Mouse (Mus musculus): ENCODE results near the gene Vps4a. TPM values are rescaled to one million over a fixed set of nuclear protein-coding genes. Genes with fewer than 3 reads are reported as not detected.
"Not testable (repeated sequence)": the region's sequence is repeated elsewhere in the genome, so short reads cannot be mapped to it uniquely, and the experiment has no call there.

Vps4a gene
- polyA plus RNA-seq, 1 experiment, result 111 TPM

- Histone ChIP-seq H3K27me3 (ENCODE audit: control insufficient read depth, insufficient read depth, low read length) (no peaks in the 10 kb centered on the region), H3K4me3 (replicated peaks; ENCODE audit: insufficient read depth, low read depth, low read length) (no peak overlapping the region), H3K27ac (ENCODE audit: insufficient read depth, low read length) (no peak overlapping the region), H3K4me1 (ENCODE audit: control insufficient read depth, insufficient read depth, low read length) (no peaks in the 10 kb centered on the region)
- peak; percentile 78 to 85 for DNase-seq
- TF ChIP-seq POLR2A (IDR thresholded peaks at IDR 0.05; ENCODE audit: borderline replicate concordance, insufficient read depth, low read length) (no peak), CTCF (IDR thresholded peaks at IDR 0.05; ENCODE audit: borderline replicate concordance, insufficient read depth, low read depth, low read length) (peak; percentile 100)
- WGBS, result 26% methylated on average over 5 of the region's 5 CpGs
These were observed 28.5 kb upstream of the Vps4a start for GRCm38 (mm10) chr8:107002532-107002931.

- TF ChIP-seq POLR2A (IDR thresholded peaks at IDR 0.05; ENCODE audit: borderline replicate concordance, insufficient read depth, low read length) (no peak), CTCF (IDR thresholded peaks at IDR 0.05; ENCODE audit: borderline replicate concordance, insufficient read depth, low read depth, low read length) (no peak)
- DNase-seq, result no peak
- Histone ChIP-seq H3K4me3 (replicated peaks; ENCODE audit: insufficient read depth, low read depth, low read length) (no peak overlapping the region), H3K4me1 (ENCODE audit: control insufficient read depth, insufficient read depth, low read length) (no peaks in the 10 kb centered on the region), H3K27ac (ENCODE audit: insufficient read depth, low read length) (no peak overlapping the region), H3K27me3 (ENCODE audit: control insufficient read depth, insufficient read depth, low read length) (no peaks in the 10 kb centered on the region)
- WGBS, result 91% methylated on average over 3 of the region's 3 CpGs
These were observed 23.2 kb upstream of the Vps4a start for GRCm38 (mm10) chr8:107007795-107008194.

GRCm38 (mm10) chr8:107012666-107013065, 18.4 kb upstream of the Vps4a start:
- Histone ChIP-seq H3K27me3 (ENCODE audit: control insufficient read depth, insufficient read depth, low read length) (no peaks in the 10 kb centered on the region), H3K4me3 (replicated peaks; ENCODE audit: insufficient read depth, low read depth, low read length) (no peak overlapping the region), H3K27ac (ENCODE audit: insufficient read depth, low read length) (no peak overlapping the region), H3K4me1 (ENCODE audit: control insufficient read depth, insufficient read depth, low read length) (no peaks in the 10 kb centered on the region)
- TF ChIP-seq POLR2A (IDR thresholded peaks at IDR 0.05; ENCODE audit: borderline replicate concordance, insufficient read depth, low read length) (no peak), CTCF (IDR thresholded peaks at IDR 0.05; ENCODE audit: borderline replicate concordance, insufficient read depth, low read depth, low read length) (no peak)
- no peak for DNase-seq
- 71% methylated on average over 2 of the region's 2 CpGs for WGBS

DNA sequence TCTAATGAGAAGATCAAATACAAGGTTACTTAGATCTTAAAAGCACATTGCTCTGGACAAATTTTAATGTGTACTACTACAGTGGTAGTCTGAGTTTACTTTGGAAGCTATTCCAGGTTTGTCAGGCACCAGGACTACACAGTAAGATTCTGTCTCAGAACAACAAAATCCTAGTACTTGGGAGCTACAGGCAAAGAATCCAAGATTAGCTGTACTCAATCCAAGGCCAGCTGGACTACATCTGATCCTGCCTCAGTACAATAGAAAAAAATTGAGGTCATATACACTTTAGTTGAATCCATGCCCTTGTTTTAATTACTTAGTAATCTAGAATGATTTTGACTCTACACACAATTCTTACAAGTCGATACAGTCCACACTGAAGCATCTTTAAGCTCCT, 16.1 kb upstream of the Vps4a start:
- H3K4me3 ChIP-seq (replicated peaks; ENCODE audit: insufficient read depth, low read depth, low read length), result no peak overlapping the region
- H3K27me3 ChIP-seq (ENCODE audit: control insufficient read depth, insufficient read depth, low read length), result no peaks in the 10 kb centered on the region
- no peaks in the 10 kb centered on the region for H3K4me1 ChIP-seq (ENCODE audit: control insufficient read depth, insufficient read depth, low read length)
- H3K27ac ChIP-seq (ENCODE audit: insufficient read depth, low read length), result no peak overlapping the region
- TF ChIP-seq CTCF (IDR thresholded peaks at IDR 0.05; ENCODE audit: borderline replicate concordance, insufficient read depth, low read depth, low read length) (no peak), POLR2A (IDR thresholded peaks at IDR 0.05; ENCODE audit: borderline replicate concordance, insufficient read depth, low read length) (no peak)
- 80% methylated on average over 1 of the region's 1 CpGs for WGBS
- DNase-seq, result no peak

GRCm38 (mm10) chr8:107023479-107023878, 7.5 kb upstream of the Vps4a start:
- Histone ChIP-seq H3K4me1 (ENCODE audit: control insufficient read depth, insufficient read depth, low read length) (no peaks in the 10 kb centered on the region), H3K27me3 (ENCODE audit: control insufficient read depth, insufficient read depth, low read length) (no peaks in the 10 kb centered on the region), H3K27ac (ENCODE audit: insufficient read depth, low read length) (no peak overlapping the region), H3K4me3 (replicated peaks; ENCODE audit: insufficient read depth, low read depth, low read length) (no peak overlapping the region)
- TF ChIP-seq POLR2A (IDR thresholded peaks at IDR 0.05; ENCODE audit: borderline replicate concordance, insufficient read depth, low read length) (no peak), CTCF (IDR thresholded peaks at IDR 0.05; ENCODE audit: borderline replicate concordance, insufficient read depth, low read depth, low read length) (no peak)
- 87% methylated on average over 8 of the region's 8 CpGs for WGBS
- no peak for DNase-seq

DNA sequence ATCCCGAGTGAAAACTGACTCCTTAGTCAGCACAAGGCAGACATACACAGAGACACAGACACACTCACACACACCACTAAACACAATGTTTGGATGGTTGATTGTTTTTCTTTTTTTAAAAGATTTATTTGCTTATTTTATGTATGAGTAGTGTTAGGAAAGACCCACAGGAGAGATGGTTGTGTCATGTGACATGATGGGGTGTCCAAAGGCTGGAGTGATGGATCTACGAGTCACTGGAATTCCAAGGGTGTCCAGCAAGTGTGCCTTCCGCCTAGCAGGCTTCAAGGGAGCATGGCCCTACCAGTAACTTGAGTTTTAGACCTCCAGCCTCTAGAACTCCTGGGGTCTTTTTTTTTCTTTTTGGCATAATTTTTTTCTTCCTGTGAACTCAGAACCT, 1.7 kb upstream of the Vps4a start:
- DNase-seq, result no peak
- 65% methylated on average over 3 of the region's 3 CpGs for WGBS

DNA sequence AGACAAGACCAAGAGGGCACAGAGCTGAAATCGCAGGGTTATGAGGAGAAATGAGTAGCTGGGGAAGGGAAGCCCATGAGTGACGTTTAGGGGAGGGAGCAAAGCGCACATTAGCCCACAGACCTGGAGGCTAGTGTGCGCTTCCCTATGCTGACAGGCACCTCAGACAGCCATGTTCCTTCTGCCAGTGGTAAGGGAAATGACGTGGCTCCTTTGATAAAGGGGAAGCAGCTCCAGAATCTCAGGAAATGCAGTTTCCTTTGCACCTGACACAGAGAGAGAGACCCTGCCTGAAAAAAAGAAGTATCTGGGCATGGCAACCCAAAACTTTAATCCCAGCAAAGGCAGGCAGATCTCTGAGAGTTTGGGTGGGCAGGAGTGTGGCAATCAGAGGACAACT, 964 bp upstream of the Vps4a start:
- DNase-seq, result no peak
- 57% methylated on average over 5 of the region's 5 CpGs for WGBS
- peaks cover 5% of the 10 kb centered on the region for H3K4me1 ChIP-seq (ENCODE audit: control insufficient read depth, insufficient read depth, low read length)
- H3K27ac ChIP-seq (ENCODE audit: insufficient read depth, low read length), result no peak overlapping the region
- H3K4me3 ChIP-seq (replicated peaks; ENCODE audit: insufficient read depth, low read depth, low read length), result no peak overlapping the region
- H3K27me3 ChIP-seq (ENCODE audit: control insufficient read depth, insufficient read depth, low read length), result no peaks in the 10 kb centered on the region
- TF ChIP-seq POLR2A (IDR thresholded peaks at IDR 0.05; ENCODE audit: borderline replicate concordance, insufficient read depth, low read length) (no peak), CTCF (IDR thresholded peaks at IDR 0.05; ENCODE audit: borderline replicate concordance, insufficient read depth, low read depth, low read length) (no peak)

More for the DNA sequence above, 1.7 kb upstream of the Vps4a start:
- Histone ChIP-seq H3K4me3 (replicated peaks; ENCODE audit: insufficient read depth, low read depth, low read length) (no peak overlapping the region), H3K4me1 (ENCODE audit: control insufficient read depth, insufficient read depth, low read length) (peaks cover 5% of the 10 kb centered on the region), H3K27ac (ENCODE audit: insufficient read depth, low read length) (no peak overlapping the region), H3K27me3 (ENCODE audit: control insufficient read depth, insufficient read depth, low read length) (no peaks in the 10 kb centered on the region)
- no peak for TF ChIP-seq POLR2A (IDR thresholded peaks at IDR 0.05; ENCODE audit: borderline replicate concordance, insufficient read depth, low read length)

- WGBS, result under 1% methylated on average over 40 of the region's 40 CpGs
- DNase-seq, result no peak
- TF ChIP-seq CTCF (IDR thresholded peaks at IDR 0.05; ENCODE audit: borderline replicate concordance, insufficient read depth, low read depth, low read length) (no peak), POLR2A (IDR thresholded peaks at IDR 0.05; ENCODE audit: borderline replicate concordance, insufficient read depth, low read length) (no peak)
- Histone ChIP-seq H3K4me1 (ENCODE audit: control insufficient read depth, insufficient read depth, low read length) (peaks cover 11% of the 10 kb centered on the region), H3K27ac (ENCODE audit: insufficient read depth, low read length) (peak overlapping the region; percentile 82), H3K4me3 (replicated peaks; ENCODE audit: insufficient read depth, low read depth, low read length) (peak overlapping the region; percentile 98), H3K27me3 (ENCODE audit: control insufficient read depth, insufficient read depth, low read length) (no peaks in the 10 kb centered on the region)
These were observed 612 bp downstream of the Vps4a start for GRCm38 (mm10) chr8:107031577-107032090.

- WGBS, result 94% methylated on average over 2 of the region's 2 CpGs
- H3K27ac ChIP-seq (ENCODE audit: insufficient read depth, low read length); DNase-seq; H3K27me3 ChIP-seq (ENCODE audit: control insufficient read depth, insufficient read depth, low read length); H3K4me3 ChIP-seq (replicated peaks; ENCODE audit: insufficient read depth, low read depth, low read length): not testable (repeated sequence)
- H3K4me1 ChIP-seq (ENCODE audit: control insufficient read depth, insufficient read depth, low read length), result peaks cover 12% of the 10 kb centered on the region
These were observed 2.6 kb downstream of the Vps4a start for GRCm38 (mm10) chr8:107033609-107034008.
